Mouse (Mus musculus): ENCODE measurements around the gene Slamf1.

Slamf1 gene

DNA sequence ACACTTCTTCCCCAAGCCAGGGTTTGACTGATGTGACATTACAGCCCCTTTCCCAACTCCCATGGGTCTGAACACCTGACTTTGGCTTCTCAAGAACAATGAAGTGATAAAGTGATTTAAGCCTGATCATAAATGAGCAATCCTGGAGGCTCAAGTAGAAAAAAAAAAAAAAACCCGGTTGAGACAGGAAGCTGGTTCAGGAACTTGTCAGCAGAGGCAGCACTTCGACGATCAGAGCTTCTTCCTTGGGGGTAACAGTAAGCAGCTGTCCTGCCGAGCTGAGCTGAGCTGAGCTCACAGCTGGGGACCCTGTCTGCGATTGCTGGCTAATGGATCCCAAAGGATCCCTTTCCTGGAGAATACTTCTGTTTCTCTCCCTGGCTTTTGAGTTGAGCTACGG lies at the start of gene Slamf1:
Gene Slamf1 (plus strand): TSS at position 230 of the 400 bp plus-strand sequence.
- no peak for DNase-seq (ENCODE audit: low spot score)

DNA sequence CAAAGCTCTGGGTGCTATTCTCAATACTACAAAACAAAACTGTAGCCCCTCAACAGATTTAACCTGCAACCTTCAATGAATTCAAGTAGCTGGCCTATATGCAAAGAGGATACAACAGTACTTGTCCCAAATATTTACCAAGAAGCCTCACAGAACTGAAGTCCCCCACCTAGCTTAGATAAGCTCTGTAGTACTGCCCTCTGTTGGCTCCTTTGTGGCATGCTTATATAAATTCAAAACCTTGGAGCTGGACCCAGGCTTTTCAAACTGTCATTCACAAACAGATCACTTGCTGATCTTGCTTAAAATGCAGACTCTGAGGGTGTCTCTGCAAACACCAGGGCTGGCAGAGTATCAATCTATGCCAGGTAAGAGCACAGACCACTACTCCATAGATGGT lies 35.7 kb upstream of the Slamf1 start:
- DNase-seq (ENCODE audit: low spot score): no peak

- DNase-seq (ENCODE audit: low spot score): no peak
These were observed 32.0 kb upstream of the Slamf1 start for GRCm38 (mm10) chr1:171734898-171735297.

GRCm38 (mm10) chr1:171748127-171748969 lies 18.6 kb upstream of the Slamf1 start:
- no peak for DNase-seq (ENCODE audit: low spot score)

- DNase-seq (ENCODE audit: low spot score): no peak
These were observed 5.0 kb upstream of the Slamf1 start for GRCm38 (mm10) chr1:171761853-171762448.

DNA sequence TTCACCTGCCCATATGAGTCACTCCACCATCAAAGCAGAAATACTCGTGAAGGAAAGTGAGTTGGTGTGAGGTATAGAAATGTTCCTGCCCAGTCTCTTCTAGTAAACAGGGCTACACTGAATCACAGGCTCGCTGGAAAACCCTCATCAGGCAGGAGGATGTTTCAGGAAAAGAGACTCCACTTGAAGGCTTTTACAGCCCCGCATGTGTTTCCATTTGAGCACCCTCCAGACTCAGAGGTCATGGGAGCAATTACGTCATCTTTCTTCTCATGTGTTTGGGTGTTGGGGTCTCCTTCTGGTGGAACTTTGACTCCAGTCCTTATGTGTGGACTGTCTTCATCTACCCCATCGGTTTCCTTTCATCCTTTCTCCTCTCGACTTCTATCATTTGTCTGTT lies 4.1 kb downstream of the Slamf1 start:
- no peak for DNase-seq (ENCODE audit: low spot score)

GRCm38 (mm10) chr1:171772121-171772735 lies 5.3 kb downstream of the Slamf1 start:
- no peak for DNase-seq (ENCODE audit: low spot score)

GRCm38 (mm10) chr1:171773232-171773989 lies 6.5 kb downstream of the Slamf1 start:
- DNase-seq (ENCODE audit: low spot score): no peak

DNA sequence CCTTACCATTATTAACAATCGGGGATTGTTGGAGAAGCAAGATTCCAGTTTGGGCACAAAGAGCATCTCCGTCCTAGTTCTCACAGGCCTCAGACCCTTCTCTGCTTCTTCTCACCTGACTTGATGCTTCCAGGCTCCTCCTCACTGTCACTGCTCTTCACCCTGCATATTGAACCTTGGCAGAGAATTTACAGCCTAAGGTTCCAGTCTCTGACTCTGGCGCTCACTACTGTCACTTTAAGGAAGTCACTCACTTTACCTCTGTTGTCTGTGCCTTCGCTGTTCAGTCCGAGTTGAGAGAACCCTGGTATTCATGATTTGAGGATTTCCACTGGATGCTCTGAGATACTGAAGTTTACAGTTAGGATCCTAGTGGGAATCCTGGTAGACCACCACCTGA lies 7.3 kb downstream of the Slamf1 start:
- DNase-seq (ENCODE audit: low spot score): no peak

DNA sequence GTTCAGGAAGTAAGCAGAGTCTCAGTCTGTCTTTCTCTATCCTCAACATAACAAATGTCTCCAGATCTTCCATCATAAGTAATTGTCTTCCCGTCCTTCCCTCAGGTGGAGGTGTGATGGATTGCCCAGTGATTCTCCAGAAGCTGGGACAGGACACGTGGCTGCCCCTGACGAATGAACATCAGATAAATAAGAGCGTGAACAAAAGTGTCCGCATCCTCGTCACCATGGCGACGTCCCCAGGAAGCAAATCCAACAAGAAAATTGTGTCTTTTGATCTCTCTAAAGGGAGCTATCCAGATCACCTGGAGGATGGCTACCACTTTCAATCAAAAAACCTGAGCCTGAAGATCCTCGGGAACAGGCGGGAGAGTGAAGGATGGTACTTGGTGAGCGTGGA lies 7.8 kb downstream of the Slamf1 start:
- no peak for DNase-seq (ENCODE audit: low spot score)

DNA sequence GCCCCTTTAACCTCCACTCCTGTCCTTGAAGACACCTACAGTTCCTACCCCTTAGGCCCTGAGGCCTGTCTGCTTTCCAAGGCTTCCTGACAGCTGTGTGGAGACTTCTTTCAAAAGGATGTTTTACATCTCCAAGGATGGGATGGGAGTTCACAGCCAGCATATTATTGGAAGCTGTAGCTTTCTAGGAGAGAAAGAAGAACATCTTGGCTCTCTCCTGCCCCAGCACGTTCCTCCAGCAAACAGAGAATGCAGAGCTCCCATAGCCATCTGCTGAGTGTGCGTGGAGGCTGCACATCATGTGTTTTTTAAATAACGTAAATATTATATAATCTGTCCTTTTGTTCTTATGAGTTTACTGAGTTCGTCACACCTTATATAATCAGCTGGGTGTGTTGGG lies 8.9 kb downstream of the Slamf1 start:
- no peak for DNase-seq (ENCODE audit: low spot score)

- no peak for DNase-seq (ENCODE audit: low spot score)
These were observed 10.1 kb downstream of the Slamf1 start for GRCm38 (mm10) chr1:171777026-171777425.

- DNase-seq (ENCODE audit: low spot score): no peak
These were observed 15.5 kb downstream of the Slamf1 start for GRCm38 (mm10) chr1:171782287-171782915.

DNA sequence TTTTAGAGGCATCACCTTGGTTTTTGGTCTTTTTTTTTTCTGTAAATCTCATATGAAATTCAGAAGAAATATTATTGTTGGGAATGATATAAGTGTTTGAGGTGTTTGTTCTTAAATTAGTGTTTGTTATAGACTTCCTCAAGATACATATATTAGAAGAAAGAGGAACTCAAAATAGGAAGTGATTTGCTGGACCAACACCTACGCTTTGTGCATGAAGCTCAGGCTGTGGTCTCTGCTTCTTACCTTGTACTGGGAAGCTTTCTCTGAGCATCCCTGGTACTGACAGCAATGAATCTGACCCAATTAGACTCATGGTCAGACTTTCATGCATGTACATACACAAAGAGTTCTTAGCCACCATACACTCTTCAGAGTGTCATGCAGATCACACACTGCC lies 18.9 kb downstream of the Slamf1 start:
- DNase-seq (ENCODE audit: low spot score): no peak

- no peak for DNase-seq (ENCODE audit: low spot score)
These were observed 20.5 kb downstream of the Slamf1 start for GRCm38 (mm10) chr1:171787281-171788015.

GRCm38 (mm10) chr1:171788461-171789283 lies 21.7 kb downstream of the Slamf1 start:
- no peak for DNase-seq (ENCODE audit: low spot score)

- DNase-seq (ENCODE audit: low spot score): no peak
These were observed 22.5 kb downstream of the Slamf1 start for GRCm38 (mm10) chr1:171789407-171789806.

DNA sequence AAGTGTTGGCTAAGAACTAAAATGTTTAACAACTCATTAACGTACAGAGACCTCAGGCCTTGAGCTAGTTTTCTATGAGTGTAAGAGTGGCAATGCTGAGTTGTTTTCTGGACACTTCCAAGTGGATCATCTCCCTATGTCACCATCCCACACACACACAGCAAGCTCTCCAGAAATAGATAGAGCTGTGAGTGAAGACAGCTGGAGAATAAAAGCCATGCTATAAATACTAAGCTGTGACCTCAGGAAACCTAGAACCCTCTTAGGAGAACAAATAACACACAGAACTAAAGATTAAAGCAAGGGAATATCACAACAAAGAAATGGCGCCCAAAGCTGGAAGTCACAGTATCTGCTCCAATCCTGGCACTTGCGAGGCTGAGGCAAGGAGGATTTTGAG lies 24.6 kb downstream of the Slamf1 start:
- DNase-seq (ENCODE audit: low spot score): no peak

DNA sequence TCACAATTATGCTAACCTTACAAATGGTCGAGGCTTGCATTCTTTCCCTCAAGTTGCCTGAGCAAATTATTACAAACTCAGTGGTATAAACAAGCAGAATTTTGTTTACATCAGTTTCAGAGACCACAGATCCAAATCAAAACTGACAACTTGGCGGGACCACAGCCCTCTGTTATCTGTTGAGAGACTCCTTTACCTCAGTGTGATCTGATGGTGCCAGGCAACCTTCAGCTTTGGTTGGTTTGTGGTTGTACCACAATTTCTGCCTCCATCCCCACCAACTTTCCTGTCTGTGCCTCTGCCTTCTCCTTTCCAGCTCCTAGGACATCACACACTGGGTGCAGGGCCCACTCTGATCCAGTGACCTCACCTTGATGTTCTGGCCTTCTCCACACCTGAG lies 29.3 kb downstream of the Slamf1 start:
- no peak for DNase-seq (ENCODE audit: low spot score)

- no peak for DNase-seq (ENCODE audit: low spot score)
These were observed 30.9 kb downstream of the Slamf1 start for GRCm38 (mm10) chr1:171797840-171798239.

All from urinary bladder, postnatal 25 days (tissue).